Mouse (Mus musculus) T-helper 2 cell (primary cell): ENCODE data around the gene Slc8a1.

Source experiments
- in situ Hi-C: fragments of 300-600 bp; cut with MboI, MseI; formaldehyde crosslinking; loops from one replicate; pipeline ENCODE4 v1.15.1; 2025; ENCODE audit warnings: high pct_unique_total_duplicates

Gene Slc8a1

DNA sequence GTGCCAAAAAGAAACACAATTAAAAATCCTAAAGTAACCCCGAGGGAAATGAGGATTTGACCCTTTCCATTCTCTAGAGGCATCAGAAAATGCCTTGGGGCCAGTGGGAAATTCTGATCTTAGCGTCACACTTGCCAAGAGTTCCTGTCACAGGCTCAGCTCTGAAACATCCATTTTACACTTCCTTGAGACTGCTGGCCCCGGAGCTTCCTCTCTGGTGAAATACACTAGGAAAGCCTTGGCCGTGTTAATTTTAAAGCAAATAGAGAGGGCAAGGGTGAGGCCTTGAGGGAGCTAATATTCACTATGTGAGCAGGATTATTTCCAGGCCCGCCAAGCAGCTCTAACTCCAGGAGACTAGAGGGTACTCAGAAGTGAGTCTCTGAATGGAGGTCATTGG, 305.0 kb downstream of the Slc8a1 start:
- in situ Hi-C loops: no loop called here

DNA sequence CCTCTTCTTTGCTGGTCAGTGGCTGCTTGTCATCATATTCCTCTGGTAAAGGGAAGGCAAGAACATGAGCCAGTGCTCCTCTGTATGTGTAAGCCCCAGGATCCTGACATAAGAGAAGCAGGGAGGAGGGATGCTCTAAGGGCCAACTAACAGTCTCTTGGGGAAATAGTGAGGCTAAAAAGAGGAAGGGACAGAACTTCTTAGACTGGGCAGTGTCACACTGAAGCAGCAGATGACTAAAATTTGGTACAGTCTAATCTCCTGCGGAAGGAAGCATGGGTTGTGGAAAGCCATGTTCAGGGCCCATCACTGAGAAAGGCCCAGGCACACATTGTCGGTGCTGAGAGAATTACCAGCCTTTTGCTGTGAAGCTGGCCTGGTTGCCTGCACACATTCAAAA, 305.4 kb downstream of the Slc8a1 start:
- in situ Hi-C loops: no loop called here

GRCm38 (mm10) chr17:81427245-81427644, 310.9 kb downstream of the Slc8a1 start:
- in situ Hi-C loops: no loop called here

DNA sequence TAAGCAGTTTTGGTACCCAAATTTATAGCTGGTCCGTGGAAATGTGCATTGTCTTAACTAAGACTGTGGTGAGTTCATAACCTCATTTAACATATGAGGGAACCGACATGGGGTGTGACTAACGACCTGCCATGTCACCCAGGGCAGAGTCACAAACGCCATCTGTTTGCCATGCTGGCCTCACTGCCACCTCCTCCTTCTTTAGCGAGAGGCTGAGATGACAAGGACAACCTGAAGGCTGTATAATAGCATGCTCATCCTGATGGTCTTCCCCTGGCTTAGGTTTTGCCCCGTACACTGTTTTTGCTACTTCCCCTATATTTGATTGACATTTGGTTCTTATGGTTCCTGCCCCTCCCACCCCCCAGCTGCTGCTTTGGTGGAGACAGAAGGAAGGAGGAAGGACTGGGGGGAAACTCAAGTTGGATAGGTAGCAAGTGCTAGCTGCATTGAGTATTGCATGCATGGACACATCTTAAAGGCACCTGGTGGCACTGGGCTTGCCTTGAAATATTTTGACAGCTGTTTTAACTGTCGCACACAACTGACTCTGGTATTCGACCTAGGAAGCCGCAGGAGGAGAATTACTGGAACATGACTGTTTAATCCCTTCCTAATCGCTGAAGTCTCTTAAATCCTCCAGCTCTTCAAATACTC, 313.8 kb downstream of the Slc8a1 start:
- in situ Hi-C loops: no loop called here

GRCm38 (mm10) chr17:81419802-81420459, 318.2 kb downstream of the Slc8a1 start:
- in situ Hi-C loops: no loop called here

GRCm38 (mm10) chr17:81416361-81417114, 321.6 kb downstream of the Slc8a1 start:
- in situ Hi-C loops: no loop called here

DNA sequence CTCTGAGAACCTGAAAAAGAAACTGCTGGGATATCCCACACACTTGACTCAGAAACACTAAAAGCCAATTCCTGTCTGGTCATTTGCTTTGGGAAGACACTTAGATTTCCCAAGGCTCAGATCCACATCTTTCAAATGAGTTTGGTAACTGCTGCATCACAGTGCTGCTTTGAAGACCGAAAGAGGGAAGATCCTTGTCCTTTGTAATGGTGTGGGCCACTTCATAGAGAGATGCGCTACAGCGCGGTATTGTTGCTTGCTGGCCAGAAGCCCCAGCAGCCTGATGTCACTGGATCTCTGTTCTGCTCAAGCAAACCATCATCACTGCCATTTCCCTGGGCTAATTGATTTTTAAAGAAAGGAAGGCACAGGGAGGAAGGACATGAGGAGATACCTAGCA, 325.4 kb downstream of the Slc8a1 start:
- in situ Hi-C loops: no loop called here

- in situ Hi-C loops: no loop called here
Measured at GRCm38 (mm10) chr17:81404225-81404624, 334.0 kb downstream of the Slc8a1 start.

GRCm38 (mm10) chr17:81403121-81403520, 335.1 kb downstream of the Slc8a1 start:
- in situ Hi-C loops: no loop called here

- in situ Hi-C loops: no loop called here
Measured at GRCm38 (mm10) chr17:81402636-81403035, 335.5 kb downstream of the Slc8a1 start.

GRCm38 (mm10) chr17:81400377-81400776, 337.8 kb downstream of the Slc8a1 start:
- in situ Hi-C loops: no loop called here

- in situ Hi-C loops: no loop called here
Measured at GRCm38 (mm10) chr17:81397434-81397833, 340.7 kb downstream of the Slc8a1 start.

DNA sequence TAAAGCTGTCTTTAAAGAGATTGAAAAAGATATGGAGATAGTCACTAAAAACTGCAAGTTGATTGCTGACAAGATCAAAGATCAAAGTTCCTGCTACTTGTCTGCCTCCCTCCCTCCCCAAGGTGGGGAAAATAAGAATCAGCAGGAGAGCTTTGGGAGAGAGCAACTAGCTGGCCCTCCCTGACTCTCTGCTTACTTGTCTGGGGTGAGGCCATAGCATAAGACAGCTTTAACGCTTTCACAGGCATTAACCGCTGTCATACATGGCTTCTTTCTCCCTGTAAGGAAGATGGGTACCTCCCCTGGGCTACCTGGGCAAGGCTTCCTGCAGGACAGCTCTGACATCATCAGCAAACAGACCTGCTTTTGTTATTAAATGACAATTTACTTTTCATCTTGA, 344.1 kb downstream of the Slc8a1 start:
- in situ Hi-C loops: no loop called here

- in situ Hi-C loops: no loop called here
Measured at GRCm38 (mm10) chr17:81393040-81393439, 345.1 kb downstream of the Slc8a1 start.

GRCm38 (mm10) chr17:81391478-81391877, 346.7 kb downstream of the Slc8a1 start:
- in situ Hi-C loops: no loop called here

DNA sequence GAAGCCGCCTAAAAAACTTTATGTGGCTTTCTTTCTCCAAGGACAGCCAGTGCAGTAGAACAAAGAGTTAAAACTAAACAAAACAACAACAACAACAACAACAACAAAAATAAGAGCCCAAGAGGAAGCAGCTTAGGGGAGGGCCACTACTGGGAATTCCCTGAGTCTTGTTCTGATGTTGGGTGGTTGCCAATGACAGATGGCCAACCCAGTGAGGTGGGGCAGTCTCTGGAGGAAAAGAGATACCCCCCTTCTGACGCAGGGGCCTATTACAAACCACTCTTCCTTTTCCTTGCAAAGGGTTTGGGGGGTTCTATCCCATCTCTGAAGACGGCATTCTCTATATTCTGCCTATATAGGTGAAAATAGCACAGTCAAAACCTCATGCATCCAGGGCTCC, 347.4 kb downstream of the Slc8a1 start:
- in situ Hi-C loops: no loop called here

DNA sequence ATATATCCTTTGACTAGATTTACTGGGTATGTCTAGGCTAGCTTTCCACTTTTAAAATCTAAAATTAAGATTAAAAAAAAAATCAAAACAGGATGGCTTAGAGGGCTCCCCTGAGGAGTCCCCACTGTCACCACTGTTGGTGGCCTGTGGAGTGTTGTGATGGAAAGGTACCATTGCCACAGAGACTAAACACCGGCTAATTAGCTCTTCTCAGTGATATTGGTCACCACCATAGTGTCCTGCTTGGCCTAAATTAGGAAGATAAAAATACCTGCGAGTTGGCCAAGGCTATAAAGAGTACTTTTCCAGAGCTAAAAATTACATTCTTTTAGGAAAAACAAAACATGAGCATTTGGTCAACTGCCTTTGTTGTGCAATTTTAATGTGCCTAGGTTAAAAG, 352.1 kb downstream of the Slc8a1 start:
- in situ Hi-C loops: no loop called here

DNA sequence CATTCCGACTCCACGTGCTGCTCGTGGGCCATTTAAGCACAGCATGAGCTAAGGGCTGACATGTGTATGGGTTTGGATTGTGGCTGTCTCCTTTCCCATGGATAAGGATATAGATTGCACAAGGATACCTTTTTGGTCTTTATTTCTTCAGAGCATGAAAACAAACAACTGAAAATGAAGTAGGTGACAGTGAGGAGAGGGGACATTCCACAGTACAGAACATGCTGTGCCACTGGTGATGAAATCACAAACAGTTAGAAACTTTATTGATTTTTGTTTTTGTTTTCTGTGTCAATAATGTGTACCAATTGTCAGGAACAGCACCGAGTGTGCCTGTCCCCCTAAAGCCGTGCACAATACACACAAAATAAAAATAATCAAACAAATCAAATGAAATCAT, 352.7 kb downstream of the Slc8a1 start:
- in situ Hi-C loops: no loop called here

GRCm38 (mm10) chr17:81383461-81383860, 354.7 kb downstream of the Slc8a1 start:
- in situ Hi-C loops: no loop called here

DNA sequence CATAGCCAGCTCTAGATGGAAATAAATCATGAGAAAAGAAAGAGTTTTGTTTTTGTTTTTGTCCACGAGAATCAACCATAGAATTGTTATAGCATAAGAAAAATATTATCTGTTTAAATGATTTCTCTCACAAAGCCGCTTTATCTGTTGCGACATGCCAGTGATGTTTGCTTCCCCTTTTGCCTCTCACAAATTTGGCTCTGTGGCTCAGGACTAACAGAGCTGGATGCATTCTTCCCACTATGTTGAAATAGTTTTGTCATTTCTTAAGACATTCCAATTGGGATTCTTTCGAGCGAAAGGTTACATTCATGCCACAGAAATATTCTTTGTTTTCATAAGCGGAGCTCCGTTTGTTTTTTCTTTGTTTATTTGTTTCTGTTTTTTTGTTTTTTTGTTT, 359.7 kb downstream of the Slc8a1 start:
- in situ Hi-C loops: no loop called here

GRCm38 (mm10) chr17:81377757-81378299, 360.3 kb downstream of the Slc8a1 start:
- in situ Hi-C loops: no loop called here

- in situ Hi-C loops: no loop called here
Measured at GRCm38 (mm10) chr17:81377195-81377594, 361.0 kb downstream of the Slc8a1 start.

DNA sequence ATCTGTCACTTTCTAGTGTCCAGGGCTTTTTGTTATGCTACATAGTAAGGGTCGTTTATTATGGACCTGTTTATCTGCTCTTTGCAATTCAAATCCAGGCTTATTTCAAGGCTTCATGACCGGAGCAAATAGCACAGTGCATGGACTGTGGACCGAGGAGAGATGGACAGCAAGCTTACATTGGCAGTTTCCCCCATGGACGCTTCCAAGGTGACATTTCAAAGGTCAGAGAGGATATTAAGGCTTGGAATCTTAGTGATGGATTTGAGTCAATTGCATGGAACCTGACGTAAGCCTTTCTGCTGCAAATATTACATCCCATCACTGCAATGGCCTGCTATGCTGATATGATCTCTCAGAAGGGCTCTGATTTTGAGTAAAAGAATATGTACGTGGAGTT, 362.3 kb downstream of the Slc8a1 start:
- in situ Hi-C loops: no loop called here
